Mouse (Mus musculus) stomach, embryonic 14.5 days (tissue): ENCODE measurements at regions not wholly inside any gene's neighbourhood (a gene's known extent, or its start where the extent isn't known, plus 50 kb on each side); places are given as distances from the start of the nearest gene placed in this dataset.

Experiments used
- ATAC-seq: fragments of 200-750 bp; cut with Nextera tagmentation; 2 replicates; pipeline ENCODE4 v1.8.0; 2017; ENCODE audit warnings: low read depth, moderate TSS enrichment; ENCODE audit not compliant: insufficient number of reproducible peaks, insufficient read depth, low FRiP score
- H3K27ac ChIP-seq: fragments of 300-500 bp; sonication (generic); 2 replicates; pipeline ENCODE4 v1.5.1; 2014; ENCODE audit warnings: mild to moderate bottlenecking, low read length, moderate library complexity, mixed read lengths
- H3K27me3 ChIP-seq: fragments of 300-500 bp; sonication (generic); 2 replicates; pipeline ENCODE4 v1.6.1; 2014; ENCODE audit warnings: low read length, control low read depth, mixed read lengths; ENCODE audit not compliant: control insufficient read depth, insufficient read depth
- H3K36me3 ChIP-seq: fragments of 300-500 bp; sonication (generic); 2 replicates; pipeline ENCODE4 v1.6.1; 2014; ENCODE audit warnings: mild to moderate bottlenecking, control low read depth, low read length, moderate library complexity, mixed read lengths; ENCODE audit not compliant: control insufficient read depth, insufficient read depth
- H3K4me1 ChIP-seq: fragments of 300-500 bp; sonication (generic); 2 replicates; pipeline ENCODE4 v1.6.1; 2014; ENCODE audit warnings: low read length, control low read depth, mixed read lengths; ENCODE audit not compliant: control insufficient read depth, insufficient read depth
- H3K4me2 ChIP-seq: fragments of 300-500 bp; sonication (generic); replicated peaks from 2 replicates; pipeline ENCODE4 v1.6.1; 2014; ENCODE audit warnings: low read depth, low read length, control low read depth
- H3K4me3 ChIP-seq: fragments of 300-500 bp; sonication (generic); 2 replicates; pipeline ENCODE4 v1.5.1; 2014; ENCODE audit warnings: low read depth, low read length, control low read depth
- H3K9ac ChIP-seq: fragments of 300-500 bp; sonication (generic); replicated peaks from 2 replicates; pipeline ENCODE4 v1.6.1; 2014; ENCODE audit warnings: low read depth, mild to moderate bottlenecking, control low read depth, low read length, moderate library complexity, mixed read lengths
- H3K9me3 ChIP-seq: fragments of 300-500 bp; sonication (generic); 2 replicates; pipeline ENCODE4 v1.6.1; 2016; ENCODE audit warnings: low read depth, low read length, control low read depth; ENCODE audit not compliant: control insufficient read depth
- WGBS: fragments of 180-500 bp; shearing (Covaris S2); extraction: QIAGEN DNeasy Blood & Tissue Kit; methylation state at CpG from one replicate; pipeline ENCODE4 v1.1.7; 2014; 5-methylcytosine and 5-hydroxymethylcytosine counted together

DNA sequence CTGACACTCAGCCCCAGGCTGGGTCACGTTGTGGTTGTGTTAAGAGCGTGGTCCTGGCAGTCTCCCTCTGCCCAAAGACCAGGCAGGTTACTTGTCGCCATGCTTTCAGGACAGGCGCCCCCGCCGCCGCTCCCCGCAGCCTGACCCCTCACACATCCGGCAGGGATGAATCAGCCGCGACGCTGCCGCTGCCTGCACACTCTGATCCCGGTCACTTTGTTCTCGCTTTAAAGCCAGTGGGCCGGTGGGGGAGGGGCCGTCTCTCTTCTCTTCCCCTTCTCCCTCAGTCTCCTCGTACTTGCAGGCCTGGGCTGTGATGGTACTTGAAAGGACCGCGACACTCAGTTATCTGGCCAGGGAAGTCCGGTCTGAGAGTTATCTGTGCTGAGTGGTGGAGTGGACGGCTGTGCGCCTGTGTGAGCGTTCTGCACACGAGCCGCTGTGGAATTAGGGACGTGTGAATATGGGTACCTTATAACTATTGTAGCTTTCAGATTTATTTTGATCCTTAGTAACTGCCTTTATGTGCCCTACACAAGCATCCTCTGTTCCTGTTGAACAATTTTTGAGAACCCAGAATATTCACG lies 65.6 kb upstream of the Nkd1 start:
- Histone ChIP-seq H3K9ac (no peak overlapping the region), H3K4me3 (peak overlapping the region; percentile 1), H3K4me2 (peak overlapping the region; percentile 31), H3K4me1 (peaks cover 18% of the 10 kb centered on the region), H3K9me3 (peaks cover 5% of the 10 kb centered on the region; the same call in 1 of the 2 replicates), H3K27me3 (peaks cover 38% of the 10 kb centered on the region), H3K36me3 (no peaks in the 10 kb centered on the region), H3K27ac (no peak overlapping the region)
- ATAC-seq, result no peak; the same call in 1 of the 2 replicates
- WGBS, result 8% methylated on average over 28 of the region's 28 CpGs

DNA sequence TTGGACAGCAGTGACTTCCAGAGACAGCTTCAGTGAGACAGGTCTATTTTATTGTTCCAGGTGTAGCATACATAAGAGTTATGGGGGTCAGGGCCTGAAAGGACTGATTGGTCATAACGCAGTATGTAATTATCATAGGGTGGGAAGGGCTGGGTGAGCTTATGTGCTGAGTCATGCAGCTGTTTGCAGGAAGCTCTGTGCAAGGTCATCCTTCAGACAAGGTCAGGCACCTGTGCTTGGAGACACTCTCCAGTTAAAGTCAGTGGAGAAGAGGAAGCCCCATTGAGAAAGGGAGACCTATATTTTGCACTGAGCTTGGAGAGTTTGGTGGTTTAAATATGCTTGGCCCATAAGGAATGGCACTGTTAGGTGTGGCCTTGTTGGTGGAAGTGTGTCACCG lies 62.0 kb upstream of the Nkd1 start:
- no peak overlapping the region for H3K9ac ChIP-seq
- H3K27ac ChIP-seq, result no peak overlapping the region
- H3K4me2 ChIP-seq, result no peak overlapping the region
- no peaks in the 10 kb centered on the region for H3K36me3 ChIP-seq
- peaks cover 5% of the 10 kb centered on the region; the same call in 1 of the 2 replicates for H3K9me3 ChIP-seq
- ATAC-seq, result no peak
- H3K4me3 ChIP-seq, result no peak overlapping the region
- WGBS, result 90% methylated on average over 2 of the region's 2 CpGs
- peaks cover 14% of the 10 kb centered on the region; the same call in 1 of the 2 replicates for H3K27me3 ChIP-seq
- peaks cover 12% of the 10 kb centered on the region; the same call in 1 of the 2 replicates for H3K4me1 ChIP-seq

DNA sequence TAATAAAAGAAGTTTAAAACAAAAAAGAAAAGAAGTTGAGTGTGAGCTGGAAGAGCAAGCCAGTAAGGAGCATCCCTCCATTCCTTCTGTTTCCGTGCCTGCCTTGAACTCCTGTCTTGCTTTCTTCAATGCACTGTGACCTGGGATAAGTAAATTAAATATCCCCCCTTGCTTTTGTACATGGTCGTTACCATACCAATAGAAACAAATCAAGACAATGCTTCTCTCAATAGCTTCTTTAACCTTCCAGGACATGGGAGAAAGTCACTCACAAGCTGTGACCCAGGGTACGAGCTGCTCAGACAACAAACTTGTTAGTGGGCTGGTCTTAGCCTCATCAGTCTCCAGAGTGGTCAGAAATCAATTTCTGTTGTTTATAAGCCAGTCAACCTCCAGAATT lies 53.4 kb upstream of the Nkd1 start:
- H3K4me1 ChIP-seq, result no peaks in the 10 kb centered on the region
- no peak overlapping the region for H3K27ac ChIP-seq
- no peaks in the 10 kb centered on the region for H3K36me3 ChIP-seq
- no peak overlapping the region for H3K4me2 ChIP-seq
- 75% methylated on average over 3 of the region's 3 CpGs for WGBS
- no peak for ATAC-seq
- H3K9me3 ChIP-seq, result no peaks in the 10 kb centered on the region
- no peak overlapping the region for H3K9ac ChIP-seq
- H3K4me3 ChIP-seq, result no peak overlapping the region
- H3K27me3 ChIP-seq, result no peaks in the 10 kb centered on the region

DNA sequence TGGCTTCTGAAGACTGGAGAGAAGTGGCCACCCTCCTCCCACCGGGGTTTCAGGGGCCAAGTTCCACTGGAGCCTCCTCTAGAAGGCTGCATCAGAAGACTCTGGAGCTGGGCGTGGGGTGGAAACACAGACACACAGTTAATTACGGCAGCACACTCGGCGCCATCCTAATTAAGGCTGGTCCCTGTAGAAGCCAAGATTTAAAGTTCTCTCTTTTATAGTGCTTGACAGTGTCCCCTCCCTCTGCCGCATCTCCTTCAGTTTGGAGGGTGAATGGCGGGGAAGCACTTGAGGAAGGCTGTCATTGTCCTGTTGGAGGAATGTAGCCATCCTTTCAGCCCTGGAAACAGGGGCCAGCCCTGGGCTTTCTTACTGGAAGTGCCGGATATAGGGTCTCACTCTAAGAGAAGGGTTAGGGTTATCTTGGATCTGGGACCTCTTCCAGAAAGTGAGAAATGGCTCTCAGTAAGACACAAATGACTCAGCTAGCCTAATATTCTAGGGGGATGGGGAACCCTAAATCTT lies 50.2 kb upstream of the Nkd1 start:
- no peaks in the 10 kb centered on the region for H3K9me3 ChIP-seq
- H3K4me2 ChIP-seq, result no peak overlapping the region
- no peak for ATAC-seq
- H3K4me3 ChIP-seq, result no peak overlapping the region
- no peaks in the 10 kb centered on the region for H3K36me3 ChIP-seq
- 66% methylated on average over 8 of the region's 8 CpGs for WGBS
- H3K27me3 ChIP-seq, result no peaks in the 10 kb centered on the region
- no peak overlapping the region for H3K27ac ChIP-seq
- H3K4me1 ChIP-seq, result no peaks in the 10 kb centered on the region
- no peak overlapping the region for H3K9ac ChIP-seq
